Mouse (Mus musculus) neutrophil, adult 5-6 weeks (primary cell): ENCODE measurements around the gene Atg7. TPM values are rescaled to one million over a fixed set of nuclear protein-coding genes. Genes with fewer than 3 reads are reported as not detected.

Experiments
- ATAC-seq: fragments of 151-379, 151-347 bp; 2 replicates; pipeline ENCODE4 v1.8.0; 2017; ENCODE audit warnings: mild to moderate bottlenecking, moderate TSS enrichment; ENCODE audit not compliant: insufficient number of reproducible peaks, poor library complexity, low FRiP score, severe bottlenecking; ENCODE audit errors: extremely low read depth
- total RNA-seq: library from RNA; stranded (forward); fragments of 200-1000 nt; gene quantifications from 2 replicates; pipeline ENCODE4 v1.2.3, GENCODE M21; 2017

Atg7 gene
- total RNA-seq, 1 experiment from 2014 or later = 74.5 TPM

DNA sequence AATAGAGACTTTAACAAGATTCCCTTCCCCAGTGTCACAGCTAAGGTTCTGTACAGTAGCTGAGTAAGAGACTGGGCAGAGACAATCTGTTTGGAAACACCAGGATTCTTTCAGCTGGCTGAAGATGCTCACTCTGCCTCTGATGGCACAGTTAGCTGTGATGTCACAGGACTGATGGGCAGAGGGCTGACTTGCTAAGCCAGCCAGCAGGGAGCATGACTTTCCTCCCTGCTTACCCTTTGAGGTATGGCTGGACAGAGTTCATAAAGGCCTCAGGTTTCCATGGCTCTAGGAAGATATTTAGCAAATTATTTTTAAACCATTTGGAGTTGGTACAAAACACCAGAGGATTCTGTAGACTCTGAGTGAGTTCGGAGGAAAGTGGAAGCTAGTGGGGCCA lies 162.0 kb downstream of the Atg7 start:
- no peak for ATAC-seq

DNA sequence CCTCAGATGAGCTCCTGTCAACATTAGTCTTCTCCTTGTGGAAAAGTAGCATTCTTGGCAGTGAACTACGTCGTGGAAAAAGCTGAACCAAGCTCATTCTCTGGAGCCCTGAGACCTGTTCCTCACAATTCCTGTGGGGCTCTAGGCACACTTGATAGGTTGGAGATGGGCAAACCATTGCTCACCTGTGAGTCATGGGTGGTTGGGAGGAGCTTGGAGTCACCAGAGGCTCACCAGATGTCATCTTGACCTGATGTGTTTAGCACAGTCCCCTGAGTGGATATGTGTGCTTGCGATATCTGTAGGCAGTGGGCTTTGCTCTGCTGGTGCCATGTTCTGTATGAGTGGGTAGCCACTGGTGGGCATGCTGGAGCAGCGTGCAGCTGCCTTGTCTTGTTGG lies 163.0 kb downstream of the Atg7 start:
- no peak for ATAC-seq

DNA sequence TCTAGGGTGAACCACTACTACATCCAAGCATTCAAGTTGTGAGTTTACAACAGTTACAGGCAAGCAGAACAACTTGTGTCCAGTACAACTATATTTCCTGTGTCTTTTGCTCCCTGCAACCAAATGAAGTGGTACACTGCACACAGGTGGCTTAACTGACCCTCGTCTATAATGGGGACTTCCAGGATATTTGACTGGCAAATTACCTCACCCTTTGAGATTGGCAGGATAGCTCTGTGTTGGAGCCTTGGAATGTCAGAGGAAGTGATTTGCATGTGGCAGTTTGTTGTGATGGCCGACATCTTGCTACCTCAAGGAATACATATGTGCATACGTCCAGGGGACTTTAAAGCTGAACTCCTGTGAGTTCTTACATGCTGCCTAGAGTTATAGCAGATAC lies 164.6 kb downstream of the Atg7 start:
- no peak for ATAC-seq

DNA sequence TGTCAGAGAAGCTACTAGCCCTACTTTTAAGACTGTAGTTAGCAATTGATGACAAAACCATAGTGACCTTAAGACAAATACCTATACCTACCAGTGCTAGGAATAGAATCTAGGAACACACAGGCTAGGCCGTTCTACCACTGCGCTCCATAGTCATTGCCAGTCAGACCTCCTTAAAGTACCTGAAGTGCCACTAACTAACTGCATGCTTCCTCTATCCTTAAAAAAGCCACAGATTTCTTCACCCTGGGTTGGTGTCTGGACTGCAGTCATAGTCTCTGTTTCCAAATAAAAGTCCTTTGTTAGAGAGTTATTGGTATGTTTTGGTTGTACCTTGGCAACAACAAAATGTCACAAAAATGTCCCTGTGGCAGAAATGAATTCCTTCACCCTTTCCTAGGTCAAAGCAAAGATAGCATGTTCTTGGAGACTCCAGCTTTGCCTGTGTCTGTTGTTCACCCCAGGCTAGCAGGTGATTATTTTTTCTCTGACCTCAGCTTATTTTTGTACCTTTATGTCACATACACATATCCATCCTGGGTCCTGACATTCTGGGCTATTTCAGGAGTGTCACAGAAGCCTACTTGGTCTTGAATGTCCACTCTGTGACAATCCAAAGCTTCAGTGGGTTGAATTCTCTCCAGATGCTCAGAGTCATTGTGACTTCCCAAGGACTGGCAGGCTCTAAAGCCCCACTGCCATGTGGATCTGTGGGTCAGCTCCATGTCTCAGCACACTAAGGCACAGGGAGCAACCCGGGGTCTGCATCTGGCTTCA lies 165.9 kb downstream of the Atg7 start:
- no peak for ATAC-seq

DNA sequence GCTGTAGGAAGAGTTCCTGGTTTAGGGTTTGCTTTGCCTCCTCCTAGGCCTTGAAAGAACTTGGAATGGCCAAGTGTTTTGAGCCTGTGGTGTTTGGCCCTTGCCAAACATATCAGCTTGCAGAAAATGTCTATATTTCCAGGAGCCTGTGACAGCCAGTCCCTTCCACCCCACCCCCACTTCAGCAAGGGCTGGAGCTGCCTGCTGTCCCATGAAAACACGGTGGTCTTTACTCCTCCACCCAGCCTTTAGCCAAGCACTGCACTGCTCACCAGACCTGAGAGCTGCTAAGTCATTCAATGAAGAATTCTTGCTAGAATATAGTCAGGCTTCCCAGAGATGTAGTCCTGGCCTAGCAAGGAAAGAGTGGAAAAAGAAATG lies 166.5 kb downstream of the Atg7 start:
- ATAC-seq = no peak

DNA sequence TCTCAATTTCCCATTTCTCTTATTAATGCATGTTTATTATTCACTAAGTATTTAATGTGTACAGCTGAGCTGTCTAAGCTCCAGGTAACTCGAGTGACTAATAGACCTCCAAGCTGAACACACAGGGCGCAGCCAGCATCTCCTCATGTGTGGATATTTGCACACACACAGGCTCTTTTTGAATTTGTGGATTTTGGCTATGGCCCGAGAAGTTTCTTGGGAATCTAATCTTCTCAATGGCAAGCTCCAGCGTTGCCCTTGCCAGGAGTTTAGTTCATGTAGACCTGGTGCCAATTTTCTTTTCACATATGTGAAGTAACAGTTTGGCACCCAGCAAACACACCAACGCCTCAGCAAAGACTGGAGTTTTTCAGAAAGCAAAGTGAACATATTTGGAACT lies 169.4 kb downstream of the Atg7 start:
- ATAC-seq = no peak

DNA sequence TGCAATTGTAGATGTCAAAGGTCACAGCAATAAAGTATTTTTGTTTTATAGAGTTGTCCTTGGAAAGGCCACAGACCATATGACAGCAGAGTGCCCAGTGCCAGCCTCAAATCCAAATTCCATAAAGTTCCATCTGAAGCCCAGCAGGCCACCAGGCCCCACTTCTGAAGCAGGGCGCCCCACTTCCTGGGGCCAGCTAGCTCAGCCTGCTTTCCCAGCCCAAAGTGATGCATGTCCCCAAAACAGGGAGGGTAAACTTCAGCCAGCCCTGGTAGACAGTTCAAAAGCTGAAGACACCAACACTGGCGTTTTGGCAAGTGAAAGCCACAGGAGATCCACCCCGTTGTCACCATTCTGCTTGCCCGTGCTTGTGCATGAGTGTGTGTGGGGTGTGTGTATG lies 169.9 kb downstream of the Atg7 start:
- ATAC-seq = no peak

DNA sequence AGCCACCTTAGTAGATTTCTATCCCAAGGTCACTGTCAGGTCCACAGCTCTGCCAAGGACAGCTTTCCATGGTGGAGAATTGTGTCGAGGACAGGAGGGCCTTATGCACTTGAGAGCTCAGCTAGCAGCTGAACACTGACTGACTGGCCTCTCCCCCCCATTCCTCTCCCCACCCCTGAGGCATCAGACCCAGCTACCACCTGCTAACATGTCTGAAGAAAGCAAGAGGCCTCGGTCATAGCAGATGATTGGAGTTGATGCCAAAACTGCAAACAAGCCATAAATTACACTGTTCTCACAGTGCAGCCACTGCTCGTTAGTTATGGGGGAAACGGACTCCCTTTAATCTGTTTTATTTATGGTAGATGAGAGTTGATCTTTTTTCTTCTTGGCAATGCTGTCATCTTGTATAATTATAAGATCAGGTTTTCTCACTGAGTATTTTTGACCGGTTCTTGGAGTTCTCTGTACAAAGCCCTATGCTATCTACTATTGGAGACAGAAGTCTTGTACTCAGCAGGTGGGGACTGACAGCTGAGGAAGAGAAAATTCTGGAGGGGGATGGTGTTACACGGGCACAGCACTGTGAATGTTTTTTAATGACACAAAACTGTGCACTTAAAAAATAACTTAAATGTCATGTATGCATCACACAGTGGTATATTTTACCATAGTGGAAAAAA lies 171.4 kb downstream of the Atg7 start:
- ATAC-seq = no peak

DNA sequence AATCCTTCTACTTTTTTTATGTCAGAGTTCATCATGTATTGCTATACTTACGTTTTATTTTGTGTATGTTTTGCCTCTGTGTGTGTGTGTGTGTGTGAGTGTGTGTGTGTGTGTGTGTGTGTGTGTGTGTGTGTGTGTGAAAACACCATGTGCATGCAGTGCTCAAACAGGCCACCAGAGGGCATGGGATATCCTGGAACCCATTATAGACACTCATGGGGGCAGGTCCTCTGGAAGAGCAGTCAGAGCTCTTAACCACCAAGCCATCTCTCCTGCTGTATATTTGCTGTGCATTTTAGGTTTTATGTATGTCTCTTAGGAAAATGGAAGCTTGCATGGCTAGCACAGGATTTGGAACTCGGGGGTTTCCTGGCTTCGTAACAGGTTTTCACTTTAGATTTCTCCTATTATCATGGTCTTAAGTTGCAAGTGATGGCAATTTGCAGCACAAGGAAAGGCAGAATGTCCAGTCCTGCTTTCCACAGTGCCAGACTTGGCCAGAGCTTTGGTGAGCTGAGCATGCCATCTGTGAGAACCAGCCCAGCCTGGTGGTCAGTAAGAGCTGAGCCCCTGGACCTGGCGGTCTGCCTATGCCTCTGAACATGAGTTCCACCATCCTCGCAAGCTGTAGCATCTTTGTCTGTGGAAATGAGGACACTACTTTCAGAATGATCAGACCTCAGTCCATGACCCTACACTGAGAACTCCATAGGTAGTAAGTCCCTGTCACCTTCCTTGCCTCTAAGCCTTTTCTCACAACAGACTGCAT lies 172.2 kb downstream of the Atg7 start:
- ATAC-seq = no peak

DNA sequence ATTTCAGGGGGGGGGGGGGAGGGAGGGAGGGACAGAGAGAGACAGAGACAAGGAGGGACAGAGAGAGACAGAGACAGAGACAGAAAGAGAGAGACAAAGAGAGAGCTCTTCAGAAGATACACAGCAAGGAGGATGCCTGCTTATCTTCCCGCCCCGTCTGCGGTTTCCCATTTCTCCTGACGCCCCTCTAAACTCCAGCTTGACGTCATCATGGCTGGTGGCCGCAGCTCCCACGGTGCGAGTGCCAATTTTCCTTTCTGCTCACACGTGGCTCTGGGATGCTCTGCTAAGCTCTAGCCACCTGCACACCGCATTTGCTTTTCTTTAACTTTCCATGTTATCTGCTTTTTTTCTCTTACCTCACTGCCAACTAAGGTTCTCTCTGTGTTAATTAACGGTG lies 175.1 kb downstream of the Atg7 start:
- ATAC-seq = no peak

DNA sequence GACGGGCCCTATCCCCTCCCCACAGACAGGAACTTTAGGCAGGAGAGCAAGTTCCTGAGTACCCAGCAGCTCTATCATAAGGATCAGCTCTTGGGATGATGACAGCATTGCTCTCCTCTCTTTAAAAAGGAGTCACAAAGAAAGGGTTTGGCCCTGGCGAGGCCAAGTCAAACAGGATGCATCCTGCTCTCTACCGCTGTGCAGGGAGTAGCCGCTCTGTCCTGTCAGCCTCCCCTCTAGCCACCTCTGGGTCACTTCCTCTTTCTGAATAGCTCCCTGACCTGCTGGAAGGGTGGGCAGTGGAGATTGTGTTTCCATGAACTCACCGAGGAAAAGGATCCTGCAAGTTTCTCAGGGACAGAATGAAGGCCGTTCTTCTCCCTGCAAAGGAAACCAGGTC lies 175.6 kb downstream of the Atg7 start:
- 0 out of 2 replicates have a peak, but pooled peaks have one; percentile 24 for ATAC-seq

DNA sequence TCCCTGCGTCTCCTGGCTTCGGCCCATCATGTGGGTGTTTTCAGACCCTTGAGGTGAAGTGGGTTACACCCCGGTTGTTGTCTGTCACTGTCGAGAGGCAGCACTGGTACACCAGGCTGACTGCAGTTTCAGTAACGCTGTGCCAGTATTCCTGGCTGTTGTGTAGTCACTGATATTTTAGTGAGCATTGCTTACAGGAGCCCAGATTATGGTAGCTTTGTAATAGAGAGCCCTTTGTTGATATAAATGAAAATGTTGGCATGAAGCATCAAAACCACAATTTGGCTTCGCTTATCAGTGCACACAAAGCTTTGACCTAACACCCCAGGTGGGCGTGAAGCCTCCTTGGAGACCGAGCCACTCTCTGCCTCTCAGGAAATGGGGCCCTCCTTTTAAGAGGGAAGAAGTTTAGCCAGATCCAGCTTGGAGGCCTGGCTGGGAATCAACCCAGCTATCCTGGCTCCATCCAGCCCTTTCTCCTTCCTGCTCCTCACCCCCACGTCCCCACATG lies 177.1 kb downstream of the Atg7 start:
- no peak for ATAC-seq

DNA sequence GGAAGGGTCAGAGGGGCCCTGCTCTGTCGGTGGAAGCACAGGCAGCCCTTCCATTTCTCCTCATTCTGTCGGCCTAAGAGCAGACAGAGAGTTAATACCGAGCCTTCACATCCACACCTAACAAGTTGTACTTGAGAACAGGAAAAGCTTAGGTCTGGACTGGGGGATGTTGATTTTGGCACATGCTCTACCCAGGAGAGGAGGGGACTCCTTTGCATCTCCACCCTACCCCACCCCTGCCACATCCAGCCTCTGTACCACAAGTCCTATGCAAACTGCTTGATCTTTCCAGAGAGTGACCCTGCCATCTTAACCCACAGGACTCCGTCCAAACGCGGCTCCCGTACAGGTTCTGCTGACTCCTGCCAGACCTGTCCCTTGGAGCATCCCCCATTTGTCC lies 178.7 kb downstream of the Atg7 start:
- no peak for ATAC-seq

DNA sequence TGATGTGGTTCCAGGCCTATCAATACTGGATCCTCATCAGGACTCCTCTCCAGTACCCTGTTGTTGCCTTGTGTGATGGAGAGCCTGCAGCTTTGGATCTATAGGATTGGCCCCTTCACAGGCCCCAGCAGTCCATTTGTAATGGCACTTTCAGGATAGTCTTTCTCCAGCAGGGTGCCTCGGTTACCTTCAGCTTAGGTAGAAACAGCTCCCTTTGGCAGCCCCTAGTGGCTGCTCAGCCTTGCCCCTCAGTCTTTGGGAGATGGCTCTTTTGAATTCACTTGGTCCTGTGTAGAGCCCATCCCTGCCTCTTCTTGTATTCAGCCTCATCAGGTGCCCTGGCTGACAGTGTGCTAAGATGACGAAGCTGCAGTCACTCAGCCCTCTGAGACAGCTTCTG lies 184.0 kb downstream of the Atg7 start:
- ATAC-seq = no peak

DNA sequence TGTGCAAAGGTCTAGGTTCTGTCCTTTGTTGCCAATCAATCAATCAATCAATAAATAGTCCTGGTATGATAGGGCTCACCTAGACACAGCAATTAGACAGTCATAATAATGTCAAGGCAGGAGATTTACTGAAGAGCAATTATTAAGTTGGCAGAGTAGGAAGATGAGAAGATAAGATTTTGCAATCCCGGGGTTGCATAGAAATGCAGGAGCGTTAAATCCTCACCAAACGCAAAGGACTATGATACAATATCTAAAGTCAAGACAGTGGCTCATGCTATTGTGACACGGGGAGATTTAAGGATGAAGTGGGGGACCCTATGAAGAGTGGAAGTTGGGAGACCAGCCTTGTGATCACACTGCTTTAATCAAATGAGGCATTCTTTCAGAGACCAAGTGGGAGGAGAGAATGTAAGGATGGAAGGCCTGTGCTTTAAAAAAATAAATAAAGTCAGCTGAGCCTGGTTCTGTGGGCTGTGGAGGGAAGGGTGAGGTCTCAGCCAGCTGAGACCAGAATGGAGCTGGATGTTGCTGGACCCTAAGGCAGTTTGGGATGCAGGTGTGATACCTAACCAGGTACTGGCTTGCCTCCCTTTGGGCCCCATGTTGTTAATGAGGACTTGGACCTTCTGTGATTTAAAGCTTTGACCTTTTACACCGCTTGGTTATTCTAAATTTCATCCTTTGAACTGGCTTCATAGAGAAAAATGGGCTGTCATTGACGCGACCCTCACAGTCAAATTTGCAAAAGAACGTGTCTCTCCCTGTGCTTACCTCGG lies 187.0 kb downstream of the Atg7 start:
- no peak for ATAC-seq

DNA sequence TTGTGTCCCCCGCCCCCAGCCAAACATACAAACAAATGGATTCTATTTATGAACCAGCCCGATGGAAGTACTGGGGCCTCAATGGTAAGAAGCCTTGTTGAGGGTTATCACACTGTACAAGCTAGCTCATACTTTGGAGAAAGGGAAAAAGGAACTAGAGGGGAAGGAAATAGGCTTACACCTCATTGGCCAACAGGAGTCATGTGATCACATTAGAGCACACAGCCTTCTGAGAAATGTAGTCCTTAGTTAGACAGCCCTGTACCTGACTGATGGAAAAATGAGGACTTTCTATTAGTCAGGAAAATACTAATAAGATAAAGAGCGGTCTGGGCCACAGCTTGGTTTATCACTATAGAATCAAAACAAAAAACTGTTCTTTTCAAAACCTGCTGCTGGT lies 188.9 kb downstream of the Atg7 start:
- ATAC-seq = no peak

DNA sequence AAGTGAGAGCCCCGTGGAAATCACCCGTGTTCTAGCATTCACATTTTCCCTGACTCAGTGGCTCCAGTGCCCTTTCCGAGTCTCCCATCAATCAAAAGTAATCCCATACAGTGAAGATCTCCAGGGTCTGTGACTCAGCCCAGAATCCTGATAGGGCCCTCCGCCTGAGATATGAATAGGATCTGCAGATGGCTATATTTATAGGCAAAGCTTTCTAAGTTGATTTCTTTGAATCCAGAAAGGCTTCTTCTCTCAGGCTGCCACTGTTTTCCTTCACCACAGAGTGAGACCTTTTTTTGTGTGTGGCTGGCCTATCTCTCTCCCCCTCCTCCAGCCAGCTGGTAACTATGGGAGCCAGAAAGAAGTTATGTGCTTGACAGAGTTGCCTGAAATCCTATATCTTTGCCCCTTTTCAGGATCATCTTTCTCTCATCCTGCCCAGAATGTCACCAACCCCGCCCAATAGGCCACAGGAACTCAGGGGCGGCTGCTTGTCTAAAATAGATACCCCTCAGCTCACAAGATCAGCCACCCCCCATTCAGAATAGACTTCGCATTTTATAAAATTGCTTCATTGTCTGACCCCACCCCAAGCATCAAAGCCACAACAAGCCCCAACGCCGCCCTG lies 190.3 kb downstream of the Atg7 start:
- ATAC-seq = no peak

DNA sequence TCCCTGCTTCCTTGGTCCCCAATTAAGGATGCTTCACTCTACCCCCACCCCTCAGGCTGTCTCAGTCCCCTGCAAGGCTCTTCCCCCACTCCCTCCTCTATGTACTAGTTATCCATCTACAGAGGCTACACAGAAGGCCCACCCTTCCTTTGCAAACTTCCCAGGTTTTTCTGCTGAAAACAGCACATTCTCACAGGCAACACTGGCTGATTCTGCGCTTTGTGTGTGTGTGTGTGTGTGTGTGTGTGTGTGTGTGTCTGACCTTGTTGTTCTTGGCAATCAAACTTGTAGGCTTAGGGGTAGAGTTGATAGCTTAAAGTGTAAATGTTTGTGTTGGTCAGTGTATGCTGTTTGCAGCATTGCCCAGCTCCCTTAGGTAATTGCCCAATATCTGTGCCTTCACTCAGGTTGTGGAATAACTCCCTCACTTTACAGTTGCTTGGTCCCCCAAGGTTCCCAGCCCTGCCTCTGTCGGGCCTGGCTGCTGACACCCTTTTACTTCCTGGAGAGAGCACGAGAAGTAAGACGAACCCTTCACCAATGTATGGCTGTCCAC lies 191.0 kb downstream of the Atg7 start:
- no peak for ATAC-seq
